Mouse (Mus musculus): ENCODE results near the gene Pttg1ip. TPM values are rescaled to one million over a fixed set of nuclear protein-coding genes. Genes with fewer than 3 reads are reported as not detected.

Pttg1ip gene
- polyA plus RNA-seq, 1 experiment: 237 TPM

- H3K79me2 ChIP-seq (ENCODE audit: control insufficient read depth, insufficient read depth): peaks cover 53% of the 10 kb centered on the region
- peaks cover 50% of the 10 kb centered on the region for H3K36me3 ChIP-seq (ENCODE audit: control insufficient read depth, insufficient read depth)
- H3K4me2 ChIP-seq (ENCODE audit: low read depth): no peak overlapping the region
- no peaks in the 10 kb centered on the region for H3K27me3 ChIP-seq (ENCODE audit: control insufficient read depth, insufficient read depth, insufficient read length)
- TF ChIP-seq USF1 (IDR thresholded peaks at IDR 0.05; ENCODE audit: low read depth): no peak
- TF ChIP-seq MYOG (IDR thresholded peaks at IDR 0.05; ENCODE audit: control insufficient read depth in 1 of 3, insufficient read depth in 1 of 3, insufficient read length in 2 of 3, low read depth in 2 of 3): no peak
- no peak for TF ChIP-seq CEBPB (IDR thresholded peaks at IDR 0.05; ENCODE audit: insufficient read depth, poor library complexity, severe bottlenecking)
- TF ChIP-seq REST (IDR thresholded peaks at IDR 0.05; ENCODE audit: insufficient read depth, insufficient read length): no peak
- TF ChIP-seq TCF3 (IDR thresholded peaks at IDR 0.05; ENCODE audit: insufficient read length, low read depth): no peak
- TF ChIP-seq TCF12 (IDR thresholded peaks at IDR 0.05; ENCODE audit: insufficient read depth, poor library complexity, severe bottlenecking): no peak
- no peak for TF ChIP-seq POLR2AphosphoS2 (IDR thresholded peaks at IDR 0.05; ENCODE audit: insufficient read length, low read depth)
- TF ChIP-seq MYOD1 (IDR thresholded peaks at IDR 0.05; ENCODE audit: control insufficient read depth in 1 of 3, insufficient read length in 2 of 3, low read depth in 2 of 3): no peak
- TF ChIP-seq SRF (IDR thresholded peaks at IDR 0.05; ENCODE audit: control insufficient read depth, insufficient read length, low read depth): no peak
- TF ChIP-seq MAX (IDR thresholded peaks at IDR 0.05; ENCODE audit: low read depth): no peak
- TF ChIP-seq POLR2A (IDR thresholded peaks at IDR 0.05; ENCODE audit: insufficient read length, low read depth): no peak
- TF ChIP-seq E2F4 (IDR thresholded peaks at IDR 0.05; ENCODE audit: insufficient read depth): no peak
- H3K4me3 ChIP-seq: no peak overlapping the region
- H3ac ChIP-seq (ENCODE audit: control insufficient read depth, insufficient read length): no peak overlapping the region
Observed at GRCm38 (mm10) chr10:77590812-77591211, 9.3 kb downstream of the Pttg1ip start.

DNA sequence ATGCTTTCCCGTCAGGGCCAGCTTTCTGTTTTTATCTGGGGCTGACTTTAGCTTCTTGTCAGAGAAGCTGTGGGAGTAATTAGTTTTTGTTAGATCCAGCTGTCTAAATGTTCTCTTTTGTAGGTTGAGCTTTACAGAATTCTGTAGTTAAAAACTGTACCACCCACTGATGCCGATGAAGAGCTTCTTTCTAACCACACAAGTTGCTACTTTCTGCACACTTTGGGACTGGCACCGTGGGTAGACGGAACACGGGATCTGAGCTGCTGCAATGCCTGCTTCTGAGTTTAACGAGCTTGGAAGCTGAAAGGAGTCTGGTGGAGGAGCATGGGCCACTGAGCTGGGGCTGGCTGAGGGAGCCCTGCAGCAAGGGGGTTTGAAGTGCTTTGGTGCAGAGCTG, 10.0 kb downstream of the Pttg1ip start:
- no peaks in the 10 kb centered on the region for H3K27me3 ChIP-seq (ENCODE audit: control insufficient read depth, insufficient read depth, insufficient read length)
- H3K4me3 ChIP-seq: no peak overlapping the region
- H3K4me2 ChIP-seq (ENCODE audit: low read depth): no peak overlapping the region
- H3K79me2 ChIP-seq (ENCODE audit: control insufficient read depth, insufficient read depth): peaks cover 45% of the 10 kb centered on the region
- no peak overlapping the region for H3ac ChIP-seq (ENCODE audit: control insufficient read depth, insufficient read length)
- H3K36me3 ChIP-seq (ENCODE audit: control insufficient read depth, insufficient read depth): peaks cover 48% of the 10 kb centered on the region
- TF ChIP-seq REST (IDR thresholded peaks at IDR 0.05; ENCODE audit: insufficient read depth, insufficient read length) (no peak), SRF (IDR thresholded peaks at IDR 0.05; ENCODE audit: control insufficient read depth, insufficient read length, low read depth) (no peak), TCF12 (IDR thresholded peaks at IDR 0.05; ENCODE audit: insufficient read depth, poor library complexity, severe bottlenecking) (no peak), USF1 (IDR thresholded peaks at IDR 0.05; ENCODE audit: low read depth) (no peak), TCF3 (IDR thresholded peaks at IDR 0.05; ENCODE audit: insufficient read length, low read depth) (no peak), MYOD1 (IDR thresholded peaks at IDR 0.05; ENCODE audit: control insufficient read depth in 1 of 3, insufficient read length in 2 of 3, low read depth in 2 of 3) (no peak), E2F4 (IDR thresholded peaks at IDR 0.05; ENCODE audit: insufficient read depth) (no peak), CEBPB (IDR thresholded peaks at IDR 0.05; ENCODE audit: insufficient read depth, poor library complexity, severe bottlenecking) (no peak), POLR2AphosphoS2 (IDR thresholded peaks at IDR 0.05; ENCODE audit: insufficient read length, low read depth) (no peak), MYOG (IDR thresholded peaks at IDR 0.05; ENCODE audit: control insufficient read depth in 1 of 3, insufficient read depth in 1 of 3, insufficient read length in 2 of 3, low read depth in 2 of 3) (no peak), MAX (IDR thresholded peaks at IDR 0.05; ENCODE audit: low read depth) (no peak), POLR2A (IDR thresholded peaks at IDR 0.05; ENCODE audit: insufficient read length, low read depth) (no peak)

- Histone ChIP-seq H3ac (ENCODE audit: control insufficient read depth, insufficient read length) (no peak overlapping the region), H3K36me3 (ENCODE audit: control insufficient read depth, insufficient read depth) (peaks cover 58% of the 10 kb centered on the region), H3K4me2 (ENCODE audit: low read depth) (no peak overlapping the region), H3K27me3 (ENCODE audit: control insufficient read depth, insufficient read depth, insufficient read length) (no peaks in the 10 kb centered on the region), H3K79me2 (ENCODE audit: control insufficient read depth, insufficient read depth) (peaks cover under 1% of the 10 kb centered on the region), H3K4me3 (no peak overlapping the region)
- no peak for TF ChIP-seq POLR2A (IDR thresholded peaks at IDR 0.05; ENCODE audit: insufficient read length, low read depth)
Observed at GRCm38 (mm10) chr10:77596060-77596459, 14.5 kb downstream of the Pttg1ip start.

- H3K79me2 ChIP-seq (ENCODE audit: control insufficient read depth, insufficient read depth): peaks cover 14% of the 10 kb centered on the region
- no peak for TF ChIP-seq SRF (IDR thresholded peaks at IDR 0.05; ENCODE audit: control insufficient read depth, insufficient read length, low read depth)
- no peak for TF ChIP-seq POLR2A (IDR thresholded peaks at IDR 0.05; ENCODE audit: insufficient read length, low read depth)
- peak; percentile 6 for TF ChIP-seq POLR2AphosphoS2 (IDR thresholded peaks at IDR 0.05; ENCODE audit: insufficient read length, low read depth)
- no peak for TF ChIP-seq USF1 (IDR thresholded peaks at IDR 0.05; ENCODE audit: low read depth)
- peaks cover 9% of the 10 kb centered on the region for H3K36me3 ChIP-seq (ENCODE audit: control insufficient read depth, insufficient read depth)
- no peak overlapping the region for H3K4me2 ChIP-seq (ENCODE audit: low read depth)
- H3ac ChIP-seq (ENCODE audit: control insufficient read depth, insufficient read length): no peak overlapping the region
- no peak overlapping the region for H3K4me3 ChIP-seq
- H3K27me3 ChIP-seq (ENCODE audit: control insufficient read depth, insufficient read depth, insufficient read length): no peaks in the 10 kb centered on the region
Observed at GRCm38 (mm10) chr10:77603021-77603420, 21.5 kb downstream of the Pttg1ip start.

GRCm38 (mm10) chr10:77604111-77604510, 22.6 kb downstream of the Pttg1ip start:
- no peaks in the 10 kb centered on the region for H3K27me3 ChIP-seq (ENCODE audit: control insufficient read depth, insufficient read depth, insufficient read length)
- no peak overlapping the region for H3ac ChIP-seq (ENCODE audit: control insufficient read depth, insufficient read length)
- H3K79me2 ChIP-seq (ENCODE audit: control insufficient read depth, insufficient read depth): peaks cover 23% of the 10 kb centered on the region
- H3K36me3 ChIP-seq (ENCODE audit: control insufficient read depth, insufficient read depth): no peaks in the 10 kb centered on the region
- H3K4me3 ChIP-seq: no peak overlapping the region
- H3K4me2 ChIP-seq (ENCODE audit: low read depth): no peak overlapping the region
- TF ChIP-seq MAX (IDR thresholded peaks at IDR 0.05; ENCODE audit: low read depth): no peak
- TF ChIP-seq E2F4 (IDR thresholded peaks at IDR 0.05; ENCODE audit: insufficient read depth): no peak
- TF ChIP-seq POLR2AphosphoS2 (IDR thresholded peaks at IDR 0.05; ENCODE audit: insufficient read length, low read depth): peak; percentile 16
- TF ChIP-seq TCF3 (IDR thresholded peaks at IDR 0.05; ENCODE audit: insufficient read length, low read depth): no peak
- TF ChIP-seq TCF12 (IDR thresholded peaks at IDR 0.05; ENCODE audit: insufficient read depth, poor library complexity, severe bottlenecking): no peak
- TF ChIP-seq REST (IDR thresholded peaks at IDR 0.05; ENCODE audit: insufficient read depth, insufficient read length): no peak
- TF ChIP-seq USF1 (IDR thresholded peaks at IDR 0.05; ENCODE audit: low read depth): no peak

Data from myocyte (in vitro differentiated cells).